Mouse (Mus musculus): ENCODE measurements at regions not wholly inside any gene's neighbourhood (a gene's known extent, or its start where the extent isn't known, plus 50 kb on each side); places are given as distances from the start of the nearest gene placed in this dataset.
"Not testable (repeated sequence)": the region's sequence is repeated elsewhere in the genome, so short reads cannot be mapped to it uniquely, and the experiment has no call there.

DNA sequence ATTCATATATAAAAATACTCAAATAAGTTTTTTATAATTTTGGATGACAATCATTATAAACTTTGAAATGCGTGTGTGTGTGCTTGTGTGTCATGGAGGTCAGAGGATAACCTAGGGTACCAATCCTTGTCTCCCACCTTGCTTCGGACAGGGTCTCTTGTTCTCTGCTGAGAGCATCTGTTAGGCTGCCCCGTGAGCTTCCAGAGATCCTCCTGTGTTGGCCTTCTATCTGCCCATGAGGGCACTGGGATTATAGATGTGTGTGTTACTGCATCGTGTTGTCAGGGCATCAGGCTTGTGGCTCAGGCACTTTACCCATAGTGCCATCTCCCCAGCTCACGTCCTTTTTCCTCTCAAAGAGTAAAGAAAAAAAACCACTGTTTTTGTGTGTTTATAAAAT, 180.0 kb upstream of the Got2 start:
- DNase-seq (ENCODE audit: low spot score) (no peak), ATAC-seq (ENCODE audit: low FRiP score, low read depth) (no peak)
- Histone ChIP-seq H3K27me3 (ENCODE audit: control insufficient read depth, insufficient read depth, low read length) (no peaks in the 10 kb centered on the region), H3K9ac (ENCODE audit: low read depth, low read length, severe bottlenecking) (no peak overlapping the region), H3K27ac (replicated peaks; ENCODE audit: low read depth, low read length) (no peak overlapping the region), H3K4me1 (ENCODE audit: control insufficient read depth, insufficient read depth, low read length) (no peaks in the 10 kb centered on the region), H3K4me3 (replicated peaks; ENCODE audit: low read length) (no peak overlapping the region), H3K4me2 (replicated peaks; ENCODE audit: low read depth, low read length, severe bottlenecking) (no peak overlapping the region), H3K9me3 (ENCODE audit: control insufficient read depth, low read length) (no peaks in the 10 kb centered on the region), H3K36me3 (ENCODE audit: control insufficient read depth, insufficient read depth, low read length) (no peaks in the 10 kb centered on the region)
- TF ChIP-seq POLR2A (IDR thresholded peaks at IDR 0.05; ENCODE audit: borderline replicate concordance, extremely low read depth, insufficient read depth, insufficient read length): no peak
- 80% methylated on average over 5 of the region's 5 CpGs for WGBS

DNA sequence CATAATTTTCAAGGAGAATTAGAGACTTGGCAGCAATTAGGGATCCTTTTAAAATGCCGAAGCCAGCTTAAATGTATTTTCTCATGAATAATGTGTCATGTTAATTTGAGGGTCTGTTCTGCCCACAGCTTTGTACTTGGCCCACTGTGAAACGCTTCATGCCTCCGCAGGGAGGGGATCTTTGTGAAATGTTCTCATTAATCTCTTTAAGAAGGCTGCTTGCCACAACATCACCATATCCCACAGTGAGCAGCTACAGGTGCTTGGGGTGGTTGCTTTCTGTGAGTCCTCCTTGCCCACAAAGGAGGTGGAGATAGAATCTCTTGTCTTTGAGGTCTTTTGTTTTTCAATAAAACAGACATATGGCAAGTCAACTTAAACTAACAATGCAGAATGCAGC, 159.3 kb upstream of the Got2 start:
- Histone ChIP-seq H3K4me1 (ENCODE audit: control insufficient read depth, insufficient read depth, low read length) (no peaks in the 10 kb centered on the region), H3K4me2 (replicated peaks; ENCODE audit: low read depth, low read length, severe bottlenecking) (no peak overlapping the region), H3K9ac (ENCODE audit: low read depth, low read length, severe bottlenecking) (no peak overlapping the region), H3K36me3 (ENCODE audit: control insufficient read depth, insufficient read depth, low read length) (no peaks in the 10 kb centered on the region), H3K4me3 (replicated peaks; ENCODE audit: low read length) (no peak overlapping the region), H3K9me3 (ENCODE audit: control insufficient read depth, low read length) (no peaks in the 10 kb centered on the region), H3K27me3 (ENCODE audit: control insufficient read depth, insufficient read depth, low read length) (no peaks in the 10 kb centered on the region), H3K27ac (replicated peaks; ENCODE audit: low read depth, low read length) (no peak overlapping the region)
- no peak for DNase-seq (ENCODE audit: low spot score)
- no peak for TF ChIP-seq POLR2A (IDR thresholded peaks at IDR 0.05; ENCODE audit: borderline replicate concordance, extremely low read depth, insufficient read depth, insufficient read length)
- 63% methylated on average over 3 of the region's 3 CpGs for WGBS
- no peak for ATAC-seq (ENCODE audit: low FRiP score, low read depth)

DNA sequence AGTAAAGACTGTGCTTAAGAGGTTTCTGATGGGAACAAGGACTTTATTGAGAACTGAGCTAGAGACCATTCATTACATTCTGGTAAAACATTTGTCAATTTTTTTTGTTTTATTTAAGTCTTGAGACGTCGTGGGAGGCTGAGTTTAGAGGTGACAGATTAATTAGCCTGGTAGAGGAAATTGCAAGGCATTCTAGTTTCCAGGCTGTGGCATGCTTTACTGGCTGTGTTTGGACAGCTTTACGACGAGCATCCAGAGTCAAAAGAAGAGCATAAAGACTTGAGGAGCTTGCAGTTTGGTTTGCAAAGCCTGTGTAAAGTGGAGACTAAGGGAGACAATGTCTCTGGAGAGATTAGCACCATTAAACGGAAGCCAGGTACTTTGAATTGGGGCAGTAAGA, 154.0 kb upstream of the Got2 start:
- ATAC-seq (ENCODE audit: low FRiP score, low read depth) (no peak), DNase-seq (ENCODE audit: low spot score) (no peak)
- H3K27ac ChIP-seq (replicated peaks; ENCODE audit: low read depth, low read length): no peak overlapping the region
- H3K27me3 ChIP-seq (ENCODE audit: control insufficient read depth, insufficient read depth, low read length): no peaks in the 10 kb centered on the region
- no peaks in the 10 kb centered on the region for H3K36me3 ChIP-seq (ENCODE audit: control insufficient read depth, insufficient read depth, low read length)
- no peak overlapping the region for H3K4me2 ChIP-seq (replicated peaks; ENCODE audit: low read depth, low read length, severe bottlenecking)
- no peak overlapping the region for H3K4me3 ChIP-seq (replicated peaks; ENCODE audit: low read length)
- no peak overlapping the region for H3K9ac ChIP-seq (ENCODE audit: low read depth, low read length, severe bottlenecking)
- no peaks in the 10 kb centered on the region for H3K9me3 ChIP-seq (ENCODE audit: control insufficient read depth, low read length)
- no peak for TF ChIP-seq POLR2A (IDR thresholded peaks at IDR 0.05; ENCODE audit: borderline replicate concordance, extremely low read depth, insufficient read depth, insufficient read length)
- 8% methylated on average over 5 of the region's 5 CpGs for WGBS
- H3K4me1 ChIP-seq (ENCODE audit: control insufficient read depth, insufficient read depth, low read length): peaks cover 9% of the 10 kb centered on the region; the same call in 1 of the 2 replicates

DNA sequence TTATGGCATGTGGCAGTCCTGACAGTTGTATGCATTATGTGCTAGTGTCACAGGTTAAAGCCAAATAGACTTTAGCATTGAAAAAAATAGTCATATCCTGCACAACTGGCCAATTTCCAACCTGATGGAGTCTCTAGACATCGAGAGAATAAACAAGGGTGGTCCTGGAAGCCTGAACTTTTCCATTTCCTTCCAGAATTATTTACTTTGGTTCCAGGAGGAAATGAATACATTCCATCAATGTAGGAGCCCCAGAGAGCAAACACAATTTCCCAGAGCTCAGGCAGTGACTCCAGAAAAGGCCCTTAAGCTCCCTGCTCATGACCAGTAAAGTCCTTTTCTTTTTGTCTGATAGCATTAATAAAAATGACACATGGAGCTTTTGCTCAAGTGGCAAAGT, 151.9 kb upstream of the Got2 start:
- Histone ChIP-seq H3K27ac (replicated peaks; ENCODE audit: low read depth, low read length) (no peak overlapping the region), H3K9me3 (ENCODE audit: control insufficient read depth, low read length) (no peaks in the 10 kb centered on the region), H3K9ac (ENCODE audit: low read depth, low read length, severe bottlenecking) (no peak overlapping the region), H3K4me2 (replicated peaks; ENCODE audit: low read depth, low read length, severe bottlenecking) (no peak overlapping the region), H3K27me3 (ENCODE audit: control insufficient read depth, insufficient read depth, low read length) (no peaks in the 10 kb centered on the region), H3K36me3 (ENCODE audit: control insufficient read depth, insufficient read depth, low read length) (no peaks in the 10 kb centered on the region), H3K4me3 (replicated peaks; ENCODE audit: low read length) (no peak overlapping the region), H3K4me1 (ENCODE audit: control insufficient read depth, insufficient read depth, low read length) (peaks cover 9% of the 10 kb centered on the region; the same call in 1 of the 2 replicates)
- ATAC-seq (ENCODE audit: low FRiP score, low read depth) (no peak), DNase-seq (ENCODE audit: low spot score) (peak; percentile 34)
- 27% methylated on average over 1 of the region's 1 CpGs for WGBS
- TF ChIP-seq POLR2A (IDR thresholded peaks at IDR 0.05; ENCODE audit: borderline replicate concordance, extremely low read depth, insufficient read depth, insufficient read length): no peak

DNA sequence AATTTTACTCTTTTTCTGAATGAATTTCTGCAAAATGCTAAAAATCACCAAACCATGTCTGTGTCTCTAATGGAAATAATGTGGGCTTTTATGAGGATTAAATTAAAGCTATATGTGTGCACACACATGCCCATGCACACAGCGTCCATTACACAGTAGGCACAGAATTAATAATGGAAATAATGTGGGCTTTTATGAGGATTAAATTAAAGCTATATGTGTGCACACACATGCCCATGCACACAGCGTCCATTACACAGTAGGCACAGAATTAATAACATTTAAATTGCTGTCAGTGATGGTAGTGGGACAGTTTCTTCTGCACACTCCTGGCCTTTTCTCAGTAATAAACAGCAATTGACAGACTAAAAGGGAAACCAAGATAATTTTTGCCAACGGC, 130.4 kb upstream of the Got2 start:
- not testable (repeated sequence) for H3K36me3 ChIP-seq (ENCODE audit: control insufficient read depth, insufficient read depth, low read length); ATAC-seq (ENCODE audit: low FRiP score, low read depth); DNase-seq (ENCODE audit: low spot score); H3K9ac ChIP-seq (ENCODE audit: low read depth, low read length, severe bottlenecking); H3K4me1 ChIP-seq (ENCODE audit: control insufficient read depth, insufficient read depth, low read length); H3K4me3 ChIP-seq (replicated peaks; ENCODE audit: low read length); H3K9me3 ChIP-seq (ENCODE audit: control insufficient read depth, low read length); H3K27me3 ChIP-seq (ENCODE audit: control insufficient read depth, insufficient read depth, low read length); H3K4me2 ChIP-seq (replicated peaks; ENCODE audit: low read depth, low read length, severe bottlenecking); H3K27ac ChIP-seq (replicated peaks; ENCODE audit: low read depth, low read length)
- WGBS: 44% methylated on average over 3 of the region's 3 CpGs

DNA sequence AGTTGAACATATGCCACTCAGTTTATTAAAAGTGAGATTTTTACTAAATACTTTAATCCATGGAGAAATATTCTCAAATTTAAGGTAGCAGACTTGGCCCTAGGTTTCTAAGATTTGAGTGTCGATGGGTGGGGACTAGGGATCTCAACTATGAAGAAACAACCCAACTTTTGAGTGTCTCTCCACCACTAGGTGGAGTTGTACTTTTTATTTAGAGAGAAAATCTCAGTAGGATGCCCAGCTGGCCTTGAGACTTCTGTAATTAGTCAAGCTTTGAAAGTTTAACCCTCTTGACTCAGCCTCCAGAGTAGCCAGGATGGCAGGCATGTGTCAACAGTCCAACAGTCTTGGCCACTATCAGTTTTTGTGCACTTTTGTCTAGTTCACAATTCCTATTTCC, 123.7 kb upstream of the Got2 start:
- ATAC-seq (ENCODE audit: low FRiP score, low read depth): no peak
- no peak for DNase-seq (ENCODE audit: low spot score)
- no peaks in the 10 kb centered on the region for H3K4me1 ChIP-seq (ENCODE audit: control insufficient read depth, insufficient read depth, low read length)
- WGBS: 83% methylated on average over 1 of the region's 1 CpGs
- no peak for TF ChIP-seq POLR2A (IDR thresholded peaks at IDR 0.05; ENCODE audit: borderline replicate concordance, extremely low read depth, insufficient read depth, insufficient read length)
- no peaks in the 10 kb centered on the region for H3K36me3 ChIP-seq (ENCODE audit: control insufficient read depth, insufficient read depth, low read length)
- H3K27me3 ChIP-seq (ENCODE audit: control insufficient read depth, insufficient read depth, low read length): no peaks in the 10 kb centered on the region
- no peak overlapping the region for H3K4me2 ChIP-seq (replicated peaks; ENCODE audit: low read depth, low read length, severe bottlenecking)
- H3K4me3 ChIP-seq (replicated peaks; ENCODE audit: low read length): no peak overlapping the region
- no peaks in the 10 kb centered on the region for H3K9me3 ChIP-seq (ENCODE audit: control insufficient read depth, low read length)
- no peak overlapping the region for H3K9ac ChIP-seq (ENCODE audit: low read depth, low read length, severe bottlenecking)
- H3K27ac ChIP-seq (replicated peaks; ENCODE audit: low read depth, low read length): no peak overlapping the region
